Mouse (Mus musculus) cerebellum, adult 8-10 months (tissue): Measurements from ENCODE around the gene Micall2.

ENCODE experiments used
- DNase-seq: peaks from one replicate; pipeline ENCODE4 v3.0.0; 2022

The Micall2 gene

GRCm38 (mm10) chr5:139674940-139675706, 61.0 kb downstream of the Micall2 start:
- DNase-seq: no peak

GRCm38 (mm10) chr5:139669380-139669779, 66.8 kb downstream of the Micall2 start:
- peak; percentile 86 for DNase-seq

- DNase-seq: peak; percentile 89
Measured at GRCm38 (mm10) chr5:139668494-139668893, 67.6 kb downstream of the Micall2 start.

- no peak for DNase-seq
Measured at GRCm38 (mm10) chr5:139666496-139666895, 69.6 kb downstream of the Micall2 start.

DNA sequence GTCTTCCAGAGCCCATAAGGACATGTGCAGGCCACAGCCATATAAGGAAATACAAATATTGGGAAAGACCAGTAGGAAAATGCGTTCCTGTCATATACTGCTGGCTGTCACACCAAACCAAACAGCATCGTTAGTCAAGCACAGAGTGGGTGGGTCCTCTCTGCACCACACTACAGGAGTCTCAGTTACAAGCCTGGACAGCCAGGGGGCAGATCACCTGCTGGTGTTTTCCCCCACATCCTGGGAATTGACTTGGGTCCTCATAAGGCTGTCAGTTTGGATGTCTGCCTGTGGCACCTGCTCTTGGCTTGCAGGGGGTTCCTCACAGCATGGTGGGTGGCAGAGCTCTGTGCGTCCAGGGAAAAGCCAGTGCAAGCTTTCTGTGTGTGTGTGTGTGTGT, 70.8 kb downstream of the Micall2 start:
- DNase-seq: no peak

DNA sequence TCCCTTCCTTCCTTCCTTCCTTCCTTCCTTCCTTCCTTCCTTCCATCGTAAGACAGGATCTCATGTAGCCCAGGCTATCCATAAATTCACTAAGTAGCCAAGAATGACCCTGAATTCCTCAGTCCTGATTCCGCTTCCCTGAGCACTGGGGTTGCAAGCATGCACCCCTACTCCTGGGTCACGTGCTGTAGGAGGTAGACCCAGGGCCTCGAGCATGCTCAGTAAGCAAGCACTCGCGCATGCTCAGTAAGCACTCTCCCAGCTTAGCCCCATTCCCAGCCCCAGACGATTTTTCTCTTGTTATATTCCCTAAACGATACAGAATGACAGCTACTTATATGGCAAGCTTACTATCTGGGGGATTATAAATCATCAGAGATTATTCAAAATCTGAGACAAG, 74.4 kb downstream of the Micall2 start:
- no peak for DNase-seq

GRCm38 (mm10) chr5:139659307-139659706, 76.8 kb downstream of the Micall2 start:
- no peak for DNase-seq

DNA sequence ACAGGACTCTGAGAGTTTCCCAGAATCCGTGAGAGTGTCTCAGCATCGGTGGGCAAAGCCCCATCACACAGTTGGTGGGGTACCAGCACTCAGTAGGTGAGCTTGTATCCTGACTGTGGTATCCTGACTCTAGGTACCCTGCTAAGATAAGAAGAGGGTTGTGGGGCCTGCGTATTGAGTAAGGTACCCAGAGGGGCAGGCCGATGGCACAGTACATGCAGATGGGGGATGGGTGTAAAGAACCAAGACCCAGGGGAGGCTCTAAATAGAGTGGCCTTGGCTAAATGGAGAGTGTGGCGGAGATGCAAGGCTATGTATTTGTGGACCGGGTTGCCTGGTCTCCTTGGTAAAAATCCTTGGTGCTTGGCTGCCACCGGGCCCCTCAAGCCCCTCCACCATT, 77.3 kb downstream of the Micall2 start:
- no peak for DNase-seq

- DNase-seq: no peak
Measured at GRCm38 (mm10) chr5:139657959-139658602, 78.1 kb downstream of the Micall2 start.
